Mouse (Mus musculus): Measurements from ENCODE around the gene Fbln1.

The Fbln1 gene

DNA sequence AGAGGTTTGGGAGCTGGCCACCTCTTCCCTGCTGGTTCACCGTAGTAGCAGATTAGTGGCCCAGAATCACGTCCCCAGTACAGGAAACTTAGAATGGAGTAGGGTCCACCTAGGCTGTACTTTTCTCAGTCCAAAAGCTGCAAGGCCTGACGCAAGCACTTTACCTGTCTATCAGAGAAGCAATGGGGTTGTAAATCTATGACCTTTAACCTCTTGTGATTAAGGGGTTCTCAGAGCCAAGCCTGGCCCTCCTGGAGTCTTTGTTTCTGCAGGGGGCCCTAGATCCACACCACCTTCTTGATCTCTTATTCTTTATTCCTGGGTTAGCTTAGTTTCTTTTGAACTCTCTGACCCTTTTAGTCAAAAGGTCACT, 940 bp downstream of the Fbln1 start:
- no peak for DNase-seq (ENCODE audit: low spot score in 2 of 2)

DNA sequence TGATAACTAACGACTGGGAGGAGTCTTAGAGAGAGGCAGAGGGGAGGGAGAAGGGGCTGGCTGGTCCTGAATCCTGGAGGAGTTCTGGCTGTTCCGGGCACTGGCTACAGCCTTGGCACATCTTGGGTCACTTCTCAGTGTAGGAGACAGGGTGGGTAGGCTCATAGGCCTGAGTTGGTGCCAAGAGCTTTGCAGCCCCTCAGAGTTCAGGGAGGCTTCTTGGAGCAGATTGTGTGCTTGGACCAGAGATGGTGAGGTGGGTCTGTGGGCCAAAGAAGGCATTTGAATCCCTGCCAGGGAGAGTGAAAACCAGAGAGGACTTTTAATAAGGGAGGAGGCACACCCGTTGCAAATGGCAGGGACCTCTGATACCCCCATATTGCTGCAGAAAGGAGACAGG, 1.3 kb downstream of the Fbln1 start:
- no peak for DNase-seq (ENCODE audit: low spot score in 2 of 2)

DNA sequence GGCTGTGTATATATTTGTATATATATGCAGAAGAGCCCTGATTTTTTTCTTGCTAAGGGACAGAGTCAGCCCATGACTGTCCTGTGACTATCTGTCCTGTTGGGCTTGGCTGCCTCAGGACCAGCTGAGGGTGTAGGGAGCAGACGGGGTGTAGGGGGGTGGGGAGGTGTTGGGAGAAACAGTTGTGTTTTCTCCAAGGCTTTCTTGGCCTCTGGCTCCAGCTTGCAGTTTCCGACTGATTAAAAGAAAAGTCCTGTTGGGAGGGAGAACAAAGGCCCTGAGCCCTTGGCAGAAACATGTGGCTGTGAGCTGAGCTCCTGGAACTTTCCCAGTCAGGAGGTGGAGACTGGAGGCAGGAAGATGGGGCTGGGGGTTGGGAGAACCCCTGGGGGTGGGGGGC, 2.0 kb downstream of the Fbln1 start:
- DNase-seq (ENCODE audit: low spot score in 2 of 2), result peak in 1 of 2 experiments; percentile 27

- no peak for DNase-seq (ENCODE audit: low spot score in 2 of 2)
These were observed 2.6 kb downstream of the Fbln1 start for GRCm38 (mm10) chr15:85208332-85208731.

- no peak for DNase-seq (ENCODE audit: low spot score in 2 of 2)
These were observed 3.6 kb downstream of the Fbln1 start for GRCm38 (mm10) chr15:85209341-85209740.

DNA sequence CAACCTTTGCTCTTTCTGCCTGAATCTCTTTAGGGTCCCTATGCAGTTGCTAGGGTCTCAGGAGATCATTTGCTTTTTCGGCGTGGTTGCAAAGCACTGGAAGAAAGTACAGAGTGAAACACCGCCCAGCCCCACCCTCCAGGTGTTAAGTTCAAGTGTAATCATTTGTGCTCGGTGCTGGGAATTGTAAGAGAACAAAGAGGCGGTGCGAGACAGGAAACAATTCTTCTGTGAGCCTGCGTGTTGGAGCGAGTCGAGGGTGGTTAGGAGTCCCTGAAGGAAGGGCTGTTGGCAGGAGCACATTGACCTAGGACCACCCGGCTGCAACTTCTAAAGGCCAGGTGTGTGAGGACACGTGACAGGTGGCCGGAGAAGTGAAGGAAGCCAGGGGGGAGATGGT, 4.9 kb downstream of the Fbln1 start:
- no peak for DNase-seq (ENCODE audit: low spot score in 2 of 2)

GRCm38 (mm10) chr15:85211101-85211760, 5.5 kb downstream of the Fbln1 start:
- no peak for DNase-seq (ENCODE audit: low spot score in 2 of 2)

GRCm38 (mm10) chr15:85216069-85216813, 10.5 kb downstream of the Fbln1 start:
- DNase-seq (ENCODE audit: low spot score in 2 of 2), result no peak

DNA sequence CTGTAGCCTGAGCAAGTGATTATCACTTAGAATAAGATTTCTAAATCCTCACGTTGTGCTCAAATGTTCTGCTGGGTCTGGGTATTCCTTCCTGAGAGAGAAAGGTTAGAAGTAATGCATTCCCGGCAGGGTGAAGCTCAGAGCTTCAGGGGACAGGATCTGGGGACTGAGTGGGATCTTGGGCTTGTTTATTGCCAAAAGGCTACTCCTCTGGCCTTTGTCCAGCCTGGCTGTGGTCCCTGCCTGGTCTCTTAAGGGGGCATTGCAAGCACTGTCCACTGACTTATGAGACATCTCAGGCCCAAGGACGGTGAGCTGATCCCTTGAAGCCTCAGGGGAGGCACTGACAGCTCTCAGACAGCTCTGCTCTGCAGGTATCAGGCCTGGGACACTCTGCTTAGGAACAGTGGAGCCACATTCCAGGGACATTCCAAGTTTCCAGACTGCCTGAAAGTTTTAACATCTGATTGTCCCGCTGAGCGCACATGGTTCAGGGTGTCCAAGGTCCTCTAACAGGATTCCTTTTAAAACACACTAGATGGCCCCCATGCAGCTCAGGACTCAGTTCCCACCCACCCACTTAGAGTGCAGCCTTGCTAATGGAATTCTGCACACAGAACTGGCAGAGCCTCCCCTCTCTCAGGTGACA, 13.0 kb downstream of the Fbln1 start:
- DNase-seq (ENCODE audit: low spot score in 2 of 2), result no peak

GRCm38 (mm10) chr15:85220371-85220770, 14.6 kb downstream of the Fbln1 start:
- no peak for DNase-seq (ENCODE audit: low spot score in 2 of 2)

- no peak for DNase-seq (ENCODE audit: low spot score in 2 of 2)
These were observed 15.5 kb downstream of the Fbln1 start for GRCm38 (mm10) chr15:85221115-85221854.

GRCm38 (mm10) chr15:85225693-85226092, 19.9 kb downstream of the Fbln1 start:
- DNase-seq (ENCODE audit: low spot score in 2 of 2), result no peak

DNA sequence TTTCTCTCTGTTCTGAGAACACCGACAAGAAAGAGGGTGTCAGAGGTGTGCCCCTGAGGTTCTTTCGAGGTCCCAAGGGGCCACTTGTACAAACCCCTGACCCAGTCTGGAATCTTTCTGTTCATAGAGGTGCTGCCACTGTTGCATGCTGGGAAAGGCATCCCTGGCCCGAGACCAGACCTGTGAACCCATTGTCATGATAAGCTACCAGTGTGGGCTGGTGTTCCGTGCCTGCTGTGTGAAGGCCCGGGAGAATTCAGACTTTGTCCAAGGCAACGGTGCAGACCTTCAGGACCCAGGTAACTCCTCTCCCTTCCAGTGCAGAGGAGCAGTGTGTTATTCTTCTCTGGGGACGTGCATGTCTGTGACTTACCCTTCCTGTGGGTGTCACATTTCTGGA, 21.1 kb downstream of the Fbln1 start:
- DNase-seq (ENCODE audit: low spot score in 2 of 2), result no peak

DNA sequence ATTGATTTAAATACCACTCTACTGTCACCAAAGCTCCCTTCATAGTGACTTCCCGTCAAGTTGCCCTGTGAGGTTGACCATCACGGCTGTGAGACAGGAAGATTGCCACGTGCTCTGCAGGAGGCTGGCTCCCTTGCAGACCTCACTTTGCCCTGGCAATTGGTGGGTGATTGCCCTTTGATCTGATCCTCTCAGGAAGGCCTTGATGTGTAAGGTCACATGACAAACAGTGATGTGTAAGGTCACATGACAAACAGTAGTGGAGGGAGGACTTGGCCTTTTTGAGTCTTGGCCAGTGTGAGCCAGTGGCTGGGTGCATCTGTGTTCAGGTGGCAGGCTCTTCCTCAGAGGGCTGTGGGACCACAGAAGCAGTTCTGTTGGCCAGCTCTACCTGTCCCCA, 22.8 kb downstream of the Fbln1 start:
- DNase-seq (ENCODE audit: low spot score in 2 of 2), result no peak

DNA sequence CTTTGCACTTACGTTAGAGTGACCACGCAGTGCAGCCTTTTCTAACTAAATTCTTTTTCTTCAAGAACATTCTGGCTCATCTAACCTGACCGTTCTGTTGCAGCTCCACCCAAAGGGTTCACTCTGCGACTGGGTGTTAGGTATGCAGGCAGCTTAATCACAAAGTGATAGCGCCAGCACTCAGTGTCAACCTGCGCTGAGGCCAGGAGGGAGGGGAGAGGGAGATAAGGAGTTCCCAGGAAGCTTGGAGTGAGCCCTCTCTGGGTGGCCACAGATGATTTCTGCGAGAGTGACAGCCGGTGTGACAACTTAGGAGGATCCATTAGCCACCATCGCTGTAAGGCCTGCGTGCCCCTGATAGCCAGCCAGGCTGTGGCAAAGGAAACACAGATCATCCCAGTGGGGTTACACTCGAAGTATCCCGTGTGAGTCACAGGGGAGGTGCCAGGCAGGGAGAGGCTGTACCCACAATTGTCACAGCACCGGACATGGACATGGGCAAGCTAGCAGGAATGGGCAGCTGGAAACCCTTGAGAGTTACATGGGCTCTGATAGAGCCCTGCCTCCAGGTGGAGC, 24.3 kb downstream of the Fbln1 start:
- DNase-seq (ENCODE audit: low spot score in 2 of 2), result no peak

DNA sequence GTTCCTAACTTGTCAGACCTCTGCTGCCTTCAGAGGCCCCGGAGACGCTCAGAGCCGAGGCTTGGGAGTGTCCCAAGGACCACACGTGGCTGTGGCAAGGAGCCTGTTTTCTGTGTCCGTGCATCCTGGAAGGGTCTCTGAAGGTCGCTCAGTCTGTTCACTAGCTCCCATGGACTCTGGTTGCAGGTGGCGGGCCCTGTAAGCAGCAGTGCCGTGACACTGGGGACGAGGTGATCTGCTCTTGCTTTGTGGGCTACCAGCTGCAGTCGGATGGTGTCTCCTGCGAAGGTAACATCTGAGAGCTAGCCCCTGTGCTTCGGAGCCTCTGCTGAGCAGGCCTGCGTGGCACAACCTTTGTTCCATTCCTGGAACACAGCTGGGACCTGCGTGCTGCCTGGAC, 24.9 kb downstream of the Fbln1 start:
- no peak for DNase-seq (ENCODE audit: low spot score in 2 of 2)

DNA sequence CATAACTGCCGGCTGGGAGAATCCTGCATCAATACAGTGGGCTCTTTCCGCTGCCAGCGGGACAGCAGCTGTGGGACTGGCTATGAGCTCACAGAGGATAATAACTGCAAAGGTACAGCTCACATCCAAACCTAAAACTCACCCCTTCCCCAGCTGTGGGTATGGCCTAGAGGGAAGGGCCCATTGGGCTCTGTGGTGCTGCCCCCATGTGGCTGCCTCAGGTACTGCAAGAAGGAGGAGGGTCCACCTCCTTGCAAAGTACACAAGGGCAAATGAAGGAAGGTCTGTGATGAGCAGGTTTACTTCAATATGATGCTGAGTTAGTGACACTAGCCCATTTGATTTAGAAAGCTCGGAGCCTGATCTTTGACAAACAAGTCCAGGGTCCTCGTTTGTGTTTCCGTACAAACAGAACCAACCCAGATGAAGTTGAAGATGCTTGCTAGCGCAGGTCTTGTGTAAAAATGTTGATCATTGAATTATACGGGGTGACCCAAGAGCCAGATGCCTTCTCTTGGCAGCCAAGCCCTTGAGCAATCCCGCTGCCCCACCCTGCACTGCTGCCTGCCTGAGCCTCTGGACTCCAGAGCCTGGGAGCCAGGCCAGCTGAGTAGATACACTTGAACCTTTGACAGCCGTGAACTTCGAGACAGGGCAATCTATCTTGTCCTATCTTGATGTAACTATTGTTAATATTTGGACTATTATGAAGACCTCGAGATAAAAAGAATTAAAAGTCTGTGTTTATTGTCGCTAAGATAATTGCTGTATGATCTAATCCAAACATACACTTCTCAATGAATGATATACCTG, 25.9 kb downstream of the Fbln1 start:
- DNase-seq (ENCODE audit: low spot score in 2 of 2), result no peak

GRCm38 (mm10) chr15:85232256-85232535, 26.4 kb downstream of the Fbln1 start:
- DNase-seq (ENCODE audit: low spot score in 2 of 2), result no peak

DNA sequence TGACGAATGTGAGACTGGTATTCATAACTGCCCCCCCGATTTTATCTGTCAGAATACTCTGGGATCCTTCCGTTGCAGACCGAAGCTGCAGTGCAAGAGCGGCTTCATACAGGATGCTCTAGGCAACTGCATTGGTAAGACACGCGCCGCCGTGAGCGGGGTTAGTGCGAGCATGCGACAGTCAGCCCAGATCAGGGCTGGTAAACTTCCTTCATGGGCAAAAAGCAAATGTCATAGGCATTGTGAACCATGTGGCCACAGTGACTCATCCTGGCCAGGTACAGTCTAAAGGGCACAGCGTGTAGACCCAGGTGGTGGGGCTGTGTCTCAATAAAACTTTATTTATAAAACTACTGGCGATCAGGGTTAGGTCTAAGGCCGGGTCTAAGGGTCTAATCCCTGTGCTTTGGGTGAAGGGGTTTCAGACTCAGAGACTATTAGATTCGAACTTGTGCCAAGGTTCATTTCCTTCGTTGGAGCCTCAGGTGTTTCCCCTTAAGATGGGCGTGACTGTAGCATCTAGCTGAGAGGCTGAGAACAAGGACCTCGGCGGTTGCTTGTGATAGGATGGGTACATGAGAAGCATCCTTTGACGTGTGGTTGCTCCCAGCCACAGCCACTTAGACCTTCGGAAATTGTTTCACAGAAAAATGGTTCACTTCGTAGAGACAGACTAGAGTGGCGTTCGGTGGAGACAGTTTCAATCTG, 26.9 kb downstream of the Fbln1 start:
- no peak for DNase-seq (ENCODE audit: low spot score in 2 of 2)

- no peak for DNase-seq (ENCODE audit: low spot score in 2 of 2)
These were observed 27.5 kb downstream of the Fbln1 start for GRCm38 (mm10) chr15:85233251-85233611.

GRCm38 (mm10) chr15:85233690-85234089, 27.9 kb downstream of the Fbln1 start:
- no peak for DNase-seq (ENCODE audit: low spot score in 2 of 2)
